Mouse (Mus musculus) MEL (cell line): ENCODE measurements around the gene Kifap3.

Source experiments
- CTCF ChIP-seq, 3 experiments: IDR thresholded peaks in 2 of 3; conservative IDR thresholded peaks in 1 of 3; 2 replicates each; pipeline ENCODE4 v1.5.1; 2011 to 2012; ENCODE audit warnings: low read length in 3 of 3, low read depth in 2 of 3, mild to moderate bottlenecking in 2 of 3, improper control_type of control experiment in 1 of 3, inconsistent platforms in 1 of 3, mixed read lengths in 1 of 3, moderate library complexity in 1 of 3; ENCODE audit not compliant: control insufficient read depth in 1 of 3, insufficient read depth in 1 of 3, poor library complexity in 1 of 3, severe bottlenecking in 1 of 3
- EP300 ChIP-seq, 2 experiments: IDR thresholded peaks; 2 replicates each; pipeline ENCODE4 v1.6.1; 2011; ENCODE audit warnings: improper control_type of control experiment in 2 of 2, low read length in 2 of 2, low read depth in 1 of 2, mild to moderate bottlenecking in 1 of 2
- GABPA ChIP-seq: IDR thresholded peaks from 2 replicates; pipeline ENCODE4 v1.6.1; 2012; ENCODE audit warnings: low read depth, mild to moderate bottlenecking, inconsistent platforms, low read length, improper control_type of control experiment, moderate library complexity
- MAFK ChIP-seq: IDR thresholded peaks from 2 replicates; pipeline ENCODE4 v1.6.1; 2011; ENCODE audit warnings: low read depth, mild to moderate bottlenecking, low read length, improper control_type of control experiment, borderline replicate concordance
- NELFE ChIP-seq: IDR thresholded peaks from 2 replicates; pipeline ENCODE4 v1.6.1; 2011; ENCODE audit warnings: low read depth, low read length, improper control_type of control experiment
- NRF1 ChIP-seq: IDR thresholded peaks from 2 replicates; pipeline ENCODE4 v1.6.1; 2014; ENCODE audit warnings: low read depth, mild to moderate bottlenecking, inconsistent platforms, low read length, improper control_type of control experiment, moderate library complexity; ENCODE audit not compliant: poor library complexity, insufficient read depth, severe bottlenecking
- POLR2A ChIP-seq, 2 experiments: IDR thresholded peaks; 2 replicates each; pipeline ENCODE4 v1.6.1; 2011 to 2012; ENCODE audit warnings: low read length in 2 of 2, mild to moderate bottlenecking in 2 of 2, control low read depth in 1 of 2, improper control_type of control experiment in 1 of 2, low read depth in 1 of 2, moderate library complexity in 1 of 2; ENCODE audit not compliant: control insufficient read depth in 1 of 2, insufficient read depth in 1 of 2, poor library complexity in 1 of 2
- POLR2AphosphoS2 ChIP-seq: IDR thresholded peaks from 2 replicates; pipeline ENCODE4 v1.6.1; 2011; ENCODE audit warnings: low read length, improper control_type of control experiment
- TBP ChIP-seq: IDR thresholded peaks from 2 replicates; pipeline ENCODE4 v1.8.0; 2011; ENCODE audit warnings: low read depth, low read length, improper control_type of control experiment
- USF2 ChIP-seq, 2 experiments: IDR thresholded peaks; 2 replicates each; pipeline ENCODE4 v1.6.1; 2011 to 2012; ENCODE audit warnings: improper control_type of control experiment in 2 of 2, low read length in 2 of 2, borderline replicate concordance in 1 of 2, inconsistent platforms in 1 of 2, low read depth in 1 of 2, mild to moderate bottlenecking in 1 of 2; ENCODE audit not compliant: insufficient read depth in 1 of 2

- TF ChIP-seq CTCF (IDR thresholded peaks at IDR 0.05 in 2 of 3, conservative IDR thresholded peaks at IDR 0.05 in 1 of 3; ENCODE audit: control insufficient read depth in 1 of 3, insufficient read depth in 1 of 3, low read depth in 2 of 3, low read length in 3 of 3, poor library complexity in 1 of 3, severe bottlenecking in 1 of 3) = no peak
- TF ChIP-seq POLR2A (IDR thresholded peaks at IDR 0.05; ENCODE audit: control insufficient read depth in 1 of 2, insufficient read depth in 1 of 2, low read depth in 1 of 2, low read length in 2 of 2, poor library complexity in 1 of 2) = no peak
- no peak for TF ChIP-seq MAFK
- TF ChIP-seq TBP = no peak
- TF ChIP-seq NELFE = no peak
- TF ChIP-seq USF2 (IDR thresholded peaks at IDR 0.05; ENCODE audit: borderline replicate concordance in 1 of 2, insufficient read depth in 1 of 2, low read depth in 1 of 2, low read length in 2 of 2) = no peak
- TF ChIP-seq EP300 (IDR thresholded peaks at IDR 0.05; ENCODE audit: low read depth in 1 of 2, low read length in 2 of 2) = no peak
- TF ChIP-seq POLR2AphosphoS2 = no peak
- no peak for TF ChIP-seq NRF1
- no peak for TF ChIP-seq GABPA
These were observed 118.9 kb downstream of the Kifap3 start for GRCm38 (mm10) chr1:163898291-163898764.
